Mouse (Mus musculus) heart, adult 2 months (tissue): ENCODE measurements at regions not wholly inside any gene's neighbourhood (a gene's known extent, or its start where the extent isn't known, plus 50 kb on each side); places are given as distances from the start of the nearest gene placed in this dataset.

Experiments
- DNase-seq, 2 experiments: peaks; one replicate each; pipeline ENCODE4 v3.0.0; 2021
- H3K27ac ChIP-seq: fragments of 200-600 bp; 2 replicates; pipeline ENCODE4 v1.8.1; 2022
- H3K27me3 ChIP-seq: fragments of 200-500 bp; 2 replicates; pipeline ENCODE4 v1.6.1; 2012; ENCODE audit warnings: mild to moderate bottlenecking, low read length, inconsistent platforms, mixed read lengths; ENCODE audit not compliant: control insufficient read depth, insufficient read depth
- H3K36me3 ChIP-seq: fragments of 200-500 bp; 2 replicates; pipeline ENCODE4 v1.6.1; 2012; ENCODE audit warnings: low read length, inconsistent platforms; ENCODE audit not compliant: control insufficient read depth, insufficient read depth
- H3K4me1 ChIP-seq: fragments of 200-500 bp; 2 replicates; pipeline ENCODE4 v1.6.1; 2011; ENCODE audit warnings: low read length; ENCODE audit not compliant: control insufficient read depth, insufficient read depth
- H3K4me3 ChIP-seq: fragments of 200-600 bp; 2 replicates; pipeline ENCODE4 v1.8.1; 2022
- H3K79me2 ChIP-seq: fragments of 200-500 bp; replicated peaks from 2 replicates; pipeline ENCODE4 v1.6.1; 2012; ENCODE audit warnings: mild to moderate bottlenecking, inconsistent platforms, low read length, moderate library complexity, mixed read lengths; ENCODE audit not compliant: control insufficient read depth, insufficient read depth
- H3K9ac ChIP-seq: fragments of 200-500 bp; 2 replicates; pipeline ENCODE4 v1.6.1; 2012; ENCODE audit warnings: low read depth, mild to moderate bottlenecking, control low read depth, inconsistent platforms, low read length, mixed read lengths
- CTCF ChIP-seq: fragments of 200-600 bp; IDR thresholded peaks from 2 replicates; pipeline ENCODE4 v1.8.1; 2022; ENCODE audit warnings: antibody characterized with exemption, mild to moderate bottlenecking, moderate library complexity
- EP300 ChIP-seq: fragments of 200-500 bp; IDR thresholded peaks from 2 replicates; pipeline ENCODE4 v1.6.1; 2011; ENCODE audit warnings: low read depth, low read length, control low read depth; ENCODE audit not compliant: insufficient read depth
- POLR2A ChIP-seq: fragments of 200-500 bp; IDR thresholded peaks from 2 replicates; pipeline ENCODE4 v1.6.1; 2011; ENCODE audit warnings: mild to moderate bottlenecking, low read depth, low read length, control low read depth; ENCODE audit not compliant: insufficient read depth
- WGBS: fragments of 180-500 bp; shearing (Covaris S2); methylation state at CpG from one replicate; pipeline ENCODE4 v1.1.7; 2018; 5-methylcytosine and 5-hydroxymethylcytosine counted together
- intact Hi-C: fragments of 180-260 bp; cut with DNase I; formaldehyde crosslinking; loops from one replicate; pipeline ENCODE4 v1.15.1; 2025

DNA sequence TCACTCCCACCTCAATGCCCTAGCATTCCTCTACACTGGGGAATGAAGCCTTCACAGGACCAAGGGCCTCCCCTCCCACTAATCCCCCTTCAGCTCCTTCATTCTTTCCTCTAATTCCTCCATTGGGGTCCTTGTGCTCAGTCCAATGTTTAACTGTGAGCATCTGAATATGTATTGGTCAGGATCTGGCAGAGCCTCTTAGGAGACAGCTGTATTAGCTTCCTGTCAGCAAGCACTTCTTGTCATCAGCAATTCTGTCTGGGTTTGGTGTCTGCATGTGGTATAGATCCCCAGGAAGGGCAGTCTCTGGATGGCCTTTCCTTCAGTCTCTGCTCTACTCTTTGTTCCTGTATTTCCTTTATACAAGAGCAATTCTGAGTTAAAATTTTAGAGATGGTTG, 426.8 kb upstream of the 2610001J05Rik start:
- no peak for TF ChIP-seq POLR2A
- TF ChIP-seq EP300 = no peak
- TF ChIP-seq CTCF = no peak
- no peaks in the 10 kb centered on the region for H3K36me3 ChIP-seq
- intact Hi-C loops = no loop called here
- H3K27me3 ChIP-seq = no peaks in the 10 kb centered on the region
- no peak for DNase-seq
- no peaks in the 10 kb centered on the region for H3K79me2 ChIP-seq
- H3K4me1 ChIP-seq = no peaks in the 10 kb centered on the region; the same call in 1 of the 2 replicates
- no peak overlapping the region for H3K4me3 ChIP-seq
- no peak overlapping the region for H3K27ac ChIP-seq
- H3K9ac ChIP-seq = no peak overlapping the region

DNA sequence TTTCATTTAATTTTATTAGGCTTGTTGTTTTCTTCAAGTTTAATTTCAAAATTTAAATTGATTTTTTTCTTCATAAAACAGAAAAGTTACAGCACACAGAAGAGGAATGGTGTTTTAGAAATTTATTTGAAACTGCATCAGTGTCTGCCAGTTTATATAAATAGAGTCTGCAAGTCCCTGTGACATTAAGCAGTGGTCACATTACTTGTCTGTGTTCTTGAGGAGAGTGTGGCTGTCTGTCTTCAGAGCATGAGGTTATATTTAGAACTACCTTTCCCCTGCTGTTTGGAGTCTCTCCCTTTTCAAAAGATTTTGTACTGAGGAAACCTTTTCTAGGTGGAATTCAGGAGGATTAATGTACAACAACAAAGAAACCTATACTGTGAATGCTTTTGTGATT, 426.1 kb upstream of the 2610001J05Rik start:
- no peak overlapping the region for H3K4me3 ChIP-seq
- H3K79me2 ChIP-seq = no peaks in the 10 kb centered on the region
- H3K36me3 ChIP-seq = no peaks in the 10 kb centered on the region
- no peak for DNase-seq
- no peaks in the 10 kb centered on the region; the same call in 1 of the 2 replicates for H3K4me1 ChIP-seq
- peak overlapping the region; percentile 35 for H3K27ac ChIP-seq
- TF ChIP-seq CTCF (no peak), EP300 (no peak), POLR2A (no peak)
- no peak overlapping the region for H3K9ac ChIP-seq
- intact Hi-C loops = no loop called here
- H3K27me3 ChIP-seq = no peaks in the 10 kb centered on the region

DNA sequence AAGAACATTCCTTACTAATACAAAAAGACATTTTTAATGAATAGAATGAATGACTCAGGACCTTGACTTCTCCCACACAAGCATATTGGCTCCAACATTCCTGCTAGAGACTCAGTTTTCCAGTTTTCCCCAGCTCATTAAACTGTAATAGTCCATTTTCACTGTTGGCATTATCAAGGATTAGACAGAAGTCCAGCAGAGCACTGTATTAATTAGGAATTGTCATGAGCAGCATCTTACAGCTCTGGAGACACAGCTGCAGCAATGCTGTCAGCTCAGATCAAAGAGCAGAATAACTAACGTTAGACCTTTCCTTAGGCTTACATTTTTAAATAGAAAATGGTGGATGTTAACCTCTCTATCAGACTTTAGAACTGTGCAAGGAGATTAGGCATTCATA, 419.5 kb upstream of the 2610001J05Rik start:
- Histone ChIP-seq H3K4me1 (no peaks in the 10 kb centered on the region), H3K27me3 (no peaks in the 10 kb centered on the region), H3K36me3 (no peaks in the 10 kb centered on the region), H3K4me3 (no peak overlapping the region), H3K27ac (no peak overlapping the region), H3K79me2 (no peaks in the 10 kb centered on the region), H3K9ac (no peak overlapping the region)
- 40% methylated on average over 1 of the region's 1 CpGs for WGBS
- TF ChIP-seq CTCF (no peak), EP300 (no peak), POLR2A (no peak)
- no peak for DNase-seq
- intact Hi-C loops = no loop called here

DNA sequence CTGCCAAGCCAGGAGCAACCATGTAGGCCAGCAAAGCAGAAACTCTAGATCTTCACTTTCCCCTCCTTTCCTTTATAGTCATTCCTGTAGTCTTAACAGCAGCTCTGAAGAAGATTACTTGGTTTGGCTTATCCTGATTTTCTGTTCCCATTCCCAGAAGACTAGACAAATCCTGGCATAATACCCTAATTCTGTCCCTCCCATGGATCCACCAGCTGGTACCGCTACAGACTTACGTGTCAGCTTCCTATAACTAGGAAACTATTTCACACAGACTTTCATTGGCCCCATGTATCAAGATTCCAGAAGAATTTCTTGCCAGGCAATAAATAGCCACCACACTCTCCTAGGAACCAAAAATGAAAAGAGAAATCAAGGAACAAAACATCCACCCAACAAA, 410.2 kb upstream of the 2610001J05Rik start:
- intact Hi-C loops = no loop called here

DNA sequence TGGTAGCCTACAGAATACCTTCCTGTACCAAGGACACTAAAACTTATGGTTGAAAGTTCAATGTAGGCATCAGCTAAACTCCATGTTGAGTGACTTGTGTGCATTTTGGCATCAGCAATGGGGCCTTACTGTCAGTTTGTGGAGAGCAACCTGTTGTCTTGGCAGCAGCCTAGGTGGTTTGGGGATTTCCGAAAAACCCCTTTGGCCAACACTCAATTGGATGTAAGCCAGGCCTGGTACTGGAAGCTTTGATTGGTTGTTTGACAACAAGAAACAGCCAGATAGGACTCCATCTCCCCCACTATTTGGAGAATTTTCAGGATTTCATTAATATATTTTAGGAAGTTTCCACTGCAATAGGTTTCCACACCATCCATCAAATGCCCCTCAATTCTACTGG, 390.6 kb upstream of the 2610001J05Rik start:
- H3K4me3 ChIP-seq = no peak overlapping the region
- DNase-seq = no peak
- TF ChIP-seq POLR2A (no peak), CTCF (no peak), EP300 (no peak)
- no peak overlapping the region for H3K27ac ChIP-seq
- no peak overlapping the region for H3K9ac ChIP-seq
- intact Hi-C loops = no loop called here
- no peaks in the 10 kb centered on the region for H3K4me1 ChIP-seq
- 81% methylated on average over 1 of the region's 1 CpGs for WGBS
- H3K79me2 ChIP-seq = no peaks in the 10 kb centered on the region
- no peaks in the 10 kb centered on the region for H3K27me3 ChIP-seq
- H3K36me3 ChIP-seq = no peaks in the 10 kb centered on the region

More for the DNA sequence above, 410.2 kb upstream of the 2610001J05Rik start:
- Histone ChIP-seq H3K36me3 (no peaks in the 10 kb centered on the region), H3K4me1 (no peaks in the 10 kb centered on the region), H3K27ac (no peak overlapping the region), H3K27me3 (no peaks in the 10 kb centered on the region), H3K9ac (no peak overlapping the region), H3K79me2 (no peaks in the 10 kb centered on the region), H3K4me3 (no peak overlapping the region)
- WGBS = 76% methylated on average over 2 of the region's 2 CpGs
- no peak for DNase-seq
- no peak for TF ChIP-seq EP300
- no peak for TF ChIP-seq POLR2A
- TF ChIP-seq CTCF = no peak

DNA sequence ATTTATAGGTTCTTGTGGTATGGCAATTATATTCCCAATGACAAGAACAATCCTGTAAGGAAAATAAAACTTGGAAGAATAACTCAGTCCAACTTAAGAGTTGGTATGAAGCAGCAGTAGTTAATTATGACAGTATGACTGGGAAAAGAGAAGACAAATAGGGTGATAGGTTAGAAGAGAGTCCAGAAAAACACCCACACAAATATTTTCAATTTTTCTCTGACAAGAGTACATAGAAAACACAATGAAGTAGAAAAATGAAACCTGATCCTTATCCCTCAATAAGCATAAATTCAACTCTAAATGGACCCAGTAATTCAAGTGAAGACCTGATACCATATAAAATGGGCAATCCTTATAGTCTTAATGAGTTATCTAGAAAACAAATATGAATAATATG, 369.0 kb upstream of the 2610001J05Rik start:
- intact Hi-C loops = no loop called here
- Histone ChIP-seq H3K27me3 (no peaks in the 10 kb centered on the region), H3K4me1 (no peaks in the 10 kb centered on the region), H3K27ac (no peak overlapping the region), H3K36me3 (no peaks in the 10 kb centered on the region), H3K79me2 (no peaks in the 10 kb centered on the region), H3K4me3 (no peak overlapping the region), H3K9ac (no peak overlapping the region)
- no peak for DNase-seq
- TF ChIP-seq CTCF = no peak
- no peak for TF ChIP-seq POLR2A
- no peak for TF ChIP-seq EP300
